Mouse (Mus musculus) subcutaneous adipose tissue, adult 2 months (tissue): ENCODE results near the gene Ccdc96. TPM values are rescaled to one million over a fixed set of nuclear protein-coding genes. Genes with fewer than 3 reads are reported as not detected.

Experiments used
- polyA plus RNA-seq: library from polyadenylated mRNA; depleted of rRNA; stranded (reverse); fragments of >200 nt; gene quantifications from 2 replicates; pipeline ENCODE4 v1.2.3, GENCODE M21; 2012; ENCODE audit warnings: low replicate concordance; rRNA removed

The Ccdc96 gene
- 0.08 and 0.11 TPM in 2 replicates for polyA plus RNA-seq

DNA sequence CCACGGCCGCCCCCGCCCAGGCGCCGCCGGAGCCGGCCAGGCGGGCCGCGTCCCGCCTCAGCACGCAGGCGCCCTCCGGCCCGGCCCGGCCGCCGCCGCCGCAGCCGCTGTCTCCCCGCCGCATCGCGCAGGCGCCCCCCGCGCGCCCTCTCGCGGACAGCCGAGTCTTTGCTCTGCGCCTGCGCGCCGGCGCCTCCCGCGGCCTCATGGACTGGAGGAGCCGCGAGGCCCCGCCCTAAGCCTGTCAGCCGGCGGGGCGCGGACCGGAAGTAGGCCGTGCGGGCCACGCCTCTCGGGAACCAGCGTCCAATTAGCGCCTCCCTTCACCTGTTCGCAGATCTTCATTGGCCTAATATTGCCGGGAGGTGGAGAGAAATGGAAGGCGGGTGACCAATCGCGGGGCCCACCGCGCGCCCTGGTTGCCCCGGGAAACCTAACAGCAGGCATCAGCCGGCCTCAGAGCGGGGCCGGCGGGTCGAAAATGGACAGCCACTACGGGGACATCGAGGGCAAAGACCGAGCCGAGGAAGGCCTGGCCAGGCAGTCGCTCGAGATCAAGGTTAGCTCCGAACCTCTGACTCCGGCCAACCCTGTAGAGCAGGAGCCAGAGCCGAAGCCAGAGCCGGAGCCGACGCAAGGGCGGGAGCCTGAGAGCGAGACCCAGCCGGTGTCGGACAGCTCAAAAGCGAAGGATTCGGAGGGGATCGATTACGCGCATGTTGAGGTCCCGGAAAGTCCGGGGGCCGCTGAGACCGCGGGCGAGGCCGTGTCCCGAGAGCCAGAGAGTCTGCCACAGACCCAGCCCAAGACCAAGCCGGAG, at the start of gene Ccdc96, which contains the start of gene Tada2b:
TSS of gene Ccdc96 (plus strand) at position 418 of the 820 bp plus-strand sequence.
TSS of gene Tada2b (minus strand) at position 115 of the 820 bp plus-strand sequence.

DNA sequence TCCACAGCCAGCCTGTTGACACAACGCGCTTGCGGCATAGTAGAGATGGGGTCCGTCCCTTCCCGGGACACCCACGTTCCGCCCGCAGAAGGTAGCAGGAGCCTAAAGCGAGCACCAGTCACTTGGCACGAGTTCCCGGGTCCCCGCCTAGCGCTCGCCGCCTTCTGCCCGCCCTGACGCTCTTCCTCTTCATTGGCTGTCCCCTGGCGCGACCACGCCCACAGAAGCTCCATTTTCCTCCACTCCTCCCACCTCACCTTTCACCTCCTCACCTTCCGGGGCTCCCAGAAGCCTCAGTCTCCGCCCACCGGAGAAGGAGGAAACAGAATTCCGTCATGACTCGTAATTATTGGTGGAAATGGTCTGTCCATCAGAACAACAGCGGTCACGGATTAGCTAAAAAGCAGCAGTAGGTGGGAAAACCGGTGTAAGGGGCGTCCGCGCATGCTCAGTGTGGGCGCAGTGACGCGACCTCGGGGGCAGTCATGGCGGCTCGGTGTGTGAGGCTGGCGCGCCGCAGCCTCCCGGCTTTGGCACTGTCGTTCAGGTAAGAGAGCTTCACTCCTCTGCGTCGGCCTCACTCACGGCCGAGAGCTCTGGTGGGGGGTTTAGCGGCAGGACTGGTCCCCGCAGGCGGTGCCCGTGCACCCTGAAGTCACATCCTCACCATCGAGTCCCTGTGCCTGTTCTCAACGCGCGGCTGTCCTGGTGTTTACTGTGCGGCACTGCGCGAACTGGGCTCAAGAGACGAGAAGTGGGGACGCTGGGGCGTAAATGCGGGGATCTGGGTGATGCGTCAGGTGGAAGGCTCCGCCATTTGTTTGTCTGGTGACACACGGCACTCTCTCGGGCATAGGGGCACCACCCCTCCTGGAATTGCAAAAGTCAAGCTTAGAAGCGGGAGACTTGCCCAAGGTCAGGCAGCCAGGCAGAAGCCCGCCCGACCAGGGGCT, 19.4 kb upstream of the Ccdc96 start, which contains the start of gene Grpel1:
TSS of gene Grpel1 (plus strand) at position 290 of the 953 bp plus-strand sequence.

Other genes with a start within 250 kb of the Ccdc96 start
- 4.9 and 37.2 TPM in 2 replicates for gene Sorcs2, start 86.4 kb upstream of the Ccdc96 start, polyA plus RNA-seq
- gene Grpel1, start 19.6 kb upstream of the Ccdc96 start, polyA plus RNA-seq, result 20.2 and 31.3 TPM in 2 replicates
- 12.7 and 16.4 TPM in 2 replicates for gene Tada2b, start 303 bp upstream of the Ccdc96 start, polyA plus RNA-seq
- 20.4 and 35.3 TPM in 2 replicates for gene Tbc1d14, start 108.7 kb downstream of the Ccdc96 start, polyA plus RNA-seq
- 38.4 and 57.8 TPM in 2 replicates for gene D5Ertd579e, start 211.4 kb downstream of the Ccdc96 start, polyA plus RNA-seq